Mouse (Mus musculus) intestine, embryonic 16.5 days (tissue): ENCODE data around the gene Prss54. TPM values are rescaled to one million over a fixed set of nuclear protein-coding genes. Genes with fewer than 3 reads are reported as not detected.

ENCODE experiments used
- ATAC-seq: fragments of 200-750 bp; cut with Nextera tagmentation; 2 replicates; pipeline ENCODE4 v1.8.0; 2017; ENCODE audit warnings: moderate TSS enrichment, moderate library complexity
- H3K27ac ChIP-seq: fragments of 300-500 bp; sonication (generic); 2 replicates; pipeline ENCODE4 v1.5.1; 2014; ENCODE audit warnings: mild to moderate bottlenecking, low read length
- H3K27me3 ChIP-seq: fragments of 300-500 bp; sonication (generic); replicated peaks from 2 replicates; pipeline ENCODE4 v1.6.1; 2014; ENCODE audit warnings: low read length, control low read depth, mixed read lengths; ENCODE audit not compliant: control insufficient read depth, insufficient read depth
- H3K36me3 ChIP-seq: fragments of 300-500 bp; sonication (generic); 2 replicates; pipeline ENCODE4 v1.6.1; 2014; ENCODE audit warnings: low read length, control low read depth; ENCODE audit not compliant: control insufficient read depth, insufficient read depth
- H3K4me1 ChIP-seq: fragments of 300-500 bp; sonication (generic); 2 replicates; pipeline ENCODE4 v1.6.1; 2014; ENCODE audit warnings: low read length, control low read depth, mixed read lengths; ENCODE audit not compliant: control insufficient read depth, insufficient read depth
- H3K4me2 ChIP-seq: fragments of 300-500 bp; sonication (generic); 2 replicates; pipeline ENCODE4 v1.6.1; 2014; ENCODE audit warnings: low read depth, low read length, control low read depth
- H3K4me3 ChIP-seq: fragments of 300-500 bp; sonication (generic); 2 replicates; pipeline ENCODE4 v1.5.1; 2014; ENCODE audit warnings: mild to moderate bottlenecking, low read length
- H3K9ac ChIP-seq: fragments of 300-500 bp; sonication (generic); 2 replicates; pipeline ENCODE4 v1.6.1; 2014; ENCODE audit warnings: low read depth, low read length
- H3K9me3 ChIP-seq: fragments of 300-500 bp; sonication (generic); 2 replicates; pipeline ENCODE4 v1.6.1; 2016; ENCODE audit warnings: low read length, control low read depth; ENCODE audit not compliant: control insufficient read depth
- WGBS: fragments of 180-500 bp; shearing (Covaris S2); extraction: QIAGEN DNeasy Blood & Tissue Kit; methylation state at CpG from one replicate; pipeline ENCODE4 v1.1.7; 2014; 5-methylcytosine and 5-hydroxymethylcytosine counted together
- polyA plus RNA-seq: library from polyadenylated mRNA; unstranded; fragments of >200 nt; fragmentation: Nextera tagmentation; extraction: Ambion mirVana; gene quantifications from 2 replicates; pipeline ENCODE4 v1.2.1, GENCODE M21; 2015

Prss54 gene
- polyA plus RNA-seq, 1 experiment from 2014 or later = not detected

DNA sequence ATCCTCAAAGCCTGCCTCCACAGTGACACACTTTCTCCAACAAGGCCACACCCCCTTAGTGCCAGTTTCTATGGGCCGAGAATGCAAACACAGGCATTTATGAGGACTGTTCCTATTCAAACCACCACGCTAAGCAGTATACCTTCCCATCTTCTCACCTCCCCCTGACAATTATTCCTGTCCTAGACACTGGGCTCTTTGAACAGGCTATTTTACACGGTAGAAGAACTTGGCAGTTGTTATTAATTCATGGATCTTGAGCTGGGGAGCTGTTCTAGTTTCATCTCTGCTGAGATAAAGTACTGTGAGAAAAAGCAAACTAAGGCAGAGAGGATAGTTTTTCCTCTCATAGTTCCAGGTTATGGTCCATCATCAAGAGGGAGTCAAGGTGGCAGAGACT lies 33.1 kb downstream of the Prss54 start:
- H3K9ac ChIP-seq = no peak overlapping the region
- WGBS = 79% methylated on average over 3 of the region's 3 CpGs
- no peaks in the 10 kb centered on the region for H3K9me3 ChIP-seq
- no peak overlapping the region for H3K4me3 ChIP-seq
- no peaks in the 10 kb centered on the region for H3K4me1 ChIP-seq
- H3K36me3 ChIP-seq = no peaks in the 10 kb centered on the region
- no peak overlapping the region for H3K4me2 ChIP-seq
- no peak overlapping the region for H3K27ac ChIP-seq
- H3K27me3 ChIP-seq = no peaks in the 10 kb centered on the region
- no peak for ATAC-seq

GRCm38 (mm10) chr8:95542191-95542590 lies 33.9 kb downstream of the Prss54 start:
- Histone ChIP-seq H3K27me3 (no peaks in the 10 kb centered on the region), H3K4me3 (no peak overlapping the region), H3K4me1 (no peaks in the 10 kb centered on the region), H3K4me2 (no peak overlapping the region), H3K36me3 (no peaks in the 10 kb centered on the region), H3K9me3 (no peaks in the 10 kb centered on the region), H3K27ac (no peak overlapping the region), H3K9ac (no peak overlapping the region)
- no peak for ATAC-seq
- 85% methylated on average over 6 of the region's 6 CpGs for WGBS

DNA sequence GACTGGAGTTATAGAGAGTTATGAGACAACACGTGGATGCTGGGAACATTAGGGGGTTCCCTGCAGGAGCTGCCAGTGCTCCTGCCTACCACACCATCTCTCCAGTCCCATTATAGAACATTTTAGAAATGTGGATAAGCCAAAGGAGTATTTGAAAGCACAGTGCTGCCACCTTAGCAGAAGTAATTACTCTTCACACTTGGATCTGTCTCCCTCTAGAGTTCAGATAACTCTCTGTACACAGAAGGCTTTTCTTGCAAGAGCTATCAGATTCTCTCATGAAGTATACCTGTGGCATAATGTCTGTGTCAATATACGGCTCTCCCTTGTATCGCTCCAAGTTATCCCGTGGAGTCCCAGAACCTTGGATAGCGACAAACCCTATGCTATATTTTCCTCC lies 36.7 kb downstream of the Prss54 start:
- no peak overlapping the region for H3K4me2 ChIP-seq
- H3K4me1 ChIP-seq = no peaks in the 10 kb centered on the region
- H3K27ac ChIP-seq = no peak overlapping the region
- no peak for ATAC-seq
- 67% methylated on average over 5 of the region's 5 CpGs for WGBS
- H3K36me3 ChIP-seq = no peaks in the 10 kb centered on the region
- no peak overlapping the region for H3K9ac ChIP-seq
- no peaks in the 10 kb centered on the region for H3K9me3 ChIP-seq
- no peak overlapping the region for H3K4me3 ChIP-seq
- H3K27me3 ChIP-seq = no peaks in the 10 kb centered on the region

- H3K4me2 ChIP-seq = peak within 1 kb of the TSS; percentile 83
- WGBS = 8% methylated on average over 33 of the region's 33 CpGs
- peaks cover 9% of the 10 kb centered on the region; the same call in 1 of the 2 replicates for H3K4me1 ChIP-seq
- H3K9me3 ChIP-seq = no peaks in the 10 kb centered on the region
- peak; percentile 92 for ATAC-seq
- no peak within 1 kb of the TSS for H3K27ac ChIP-seq
- no peaks in the 10 kb centered on the region for H3K36me3 ChIP-seq
- peak within 1 kb of the TSS; percentile 60; the same call in 1 of the 2 replicates for H3K9ac ChIP-seq
- peak within 1 kb of the TSS; percentile 51 for H3K4me3 ChIP-seq
- H3K27me3 ChIP-seq = no peaks in the 10 kb centered on the region
Observed at GRCm38 (mm10) chr8:95533584-95534387, 42.4 kb downstream of the Prss54 start, which contains the start of gene Ccdc113. TSS of gene Ccdc113 (plus strand) at chr8:95534085.

DNA sequence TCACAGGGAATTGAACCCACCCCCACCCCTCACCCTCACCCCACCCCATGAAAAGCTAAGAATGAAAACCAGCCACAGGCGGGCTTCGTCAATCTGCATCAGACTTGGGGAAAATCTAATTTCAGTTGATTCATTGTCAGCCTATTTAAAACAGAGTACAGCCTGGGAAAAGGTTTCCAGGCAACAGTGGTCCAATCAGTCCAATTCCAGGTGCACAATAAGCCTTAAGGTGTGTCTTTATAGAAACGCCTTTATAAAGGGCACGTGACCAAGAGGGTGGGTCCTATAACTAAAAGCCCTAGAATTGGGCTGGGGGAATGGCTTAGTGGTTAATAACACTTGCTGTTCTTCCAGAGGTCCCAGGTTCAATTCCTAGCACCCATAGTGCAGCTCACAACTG lies 43.9 kb downstream of the Prss54 start:
- WGBS = 57% methylated on average over 4 of the region's 4 CpGs
- no peak overlapping the region for H3K9ac ChIP-seq

DNA sequence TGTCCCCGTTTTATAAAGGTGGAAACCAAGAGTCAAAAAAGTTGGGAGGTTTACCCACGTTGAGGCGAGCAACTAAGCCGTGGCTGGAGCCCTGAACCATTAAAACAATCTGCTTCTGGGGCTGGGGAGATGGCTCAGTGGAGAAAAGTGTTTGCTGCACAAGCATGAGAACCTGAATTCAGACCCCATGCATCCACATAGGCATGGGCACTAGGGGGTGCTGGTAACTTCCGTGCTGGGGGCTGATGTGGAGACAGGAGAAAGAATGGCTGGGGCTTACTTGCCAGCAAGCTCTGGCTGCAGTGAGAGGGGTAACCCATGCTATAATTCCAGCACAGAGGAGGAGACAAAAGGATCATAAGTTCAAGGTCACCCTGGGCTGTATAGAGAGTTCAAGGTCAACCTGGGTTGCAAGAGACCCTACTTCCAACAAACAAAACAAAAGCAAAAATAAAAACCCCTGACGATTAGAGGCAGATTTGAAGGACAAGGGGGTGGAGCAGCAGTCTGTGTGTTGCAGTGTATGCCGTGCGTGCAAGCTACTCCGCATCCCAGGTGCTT lies 47.3 kb downstream of the Prss54 start:
- no peaks in the 10 kb centered on the region for H3K27me3 ChIP-seq
- H3K4me3 ChIP-seq = no peak overlapping the region
- ATAC-seq = no peak
- no peak overlapping the region for H3K4me2 ChIP-seq
- no peak overlapping the region for H3K27ac ChIP-seq
- 0 out of 2 replicates have a peak, but pooled peaks cover 3% of the 10 kb centered on the region for H3K9me3 ChIP-seq
- peaks cover 3% of the 10 kb centered on the region; the same call in 1 of the 2 replicates for H3K4me1 ChIP-seq
- WGBS = 65% methylated on average over 9 of the region's 9 CpGs
- no peaks in the 10 kb centered on the region for H3K36me3 ChIP-seq
- no peak overlapping the region for H3K9ac ChIP-seq

More for the DNA sequence above, 43.9 kb downstream of the Prss54 start:
- Histone ChIP-seq H3K36me3 (no peaks in the 10 kb centered on the region), H3K4me2 (no peak overlapping the region), H3K27ac (no peak overlapping the region), H3K27me3 (no peaks in the 10 kb centered on the region), H3K4me1 (peaks cover 9% of the 10 kb centered on the region; the same call in 1 of the 2 replicates), H3K9me3 (no peaks in the 10 kb centered on the region), H3K4me3 (no peak overlapping the region)
- ATAC-seq = no peak

GRCm38 (mm10) chr8:95528194-95528593 lies 47.9 kb downstream of the Prss54 start:
- H3K27ac ChIP-seq = no peak overlapping the region
- ATAC-seq = no peak
- no peak overlapping the region for H3K4me2 ChIP-seq
- H3K27me3 ChIP-seq = no peaks in the 10 kb centered on the region
- H3K4me3 ChIP-seq = no peak overlapping the region
- H3K4me1 ChIP-seq = no peaks in the 10 kb centered on the region
- 0 out of 2 replicates have a peak, but pooled peaks cover 5% of the 10 kb centered on the region for H3K9me3 ChIP-seq
- H3K36me3 ChIP-seq = no peaks in the 10 kb centered on the region
- WGBS = 85% methylated on average over 10 of the region's 10 CpGs
- H3K9ac ChIP-seq = no peak overlapping the region

DNA sequence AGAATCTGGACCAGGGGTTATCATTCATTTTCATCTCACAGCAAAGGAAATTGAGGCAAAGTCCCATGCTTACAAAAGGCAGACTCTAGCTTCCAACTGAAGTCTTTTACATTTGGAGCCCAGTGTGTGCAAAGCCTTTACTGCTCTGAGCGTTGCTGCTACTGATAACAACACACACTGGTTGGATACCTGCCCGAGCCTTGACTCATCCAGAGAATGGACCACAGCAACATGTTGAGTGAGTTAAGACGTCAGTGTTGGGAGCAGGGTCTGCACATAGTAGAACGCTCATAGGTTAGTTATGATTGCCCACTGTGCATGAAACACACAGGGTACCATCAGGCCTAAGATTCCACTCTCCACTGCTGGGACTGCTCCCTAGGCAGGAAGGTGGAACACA lies 52.1 kb downstream of the Prss54 start:
- H3K27ac ChIP-seq = no peak overlapping the region
- H3K9ac ChIP-seq = no peak overlapping the region
- ATAC-seq = no peak
- H3K27me3 ChIP-seq = no peaks in the 10 kb centered on the region
- no peaks in the 10 kb centered on the region for H3K4me1 ChIP-seq
- 92% methylated on average over 4 of the region's 4 CpGs for WGBS
- H3K9me3 ChIP-seq = 0 out of 2 replicates have a peak, but pooled peaks cover 5% of the 10 kb centered on the region
- H3K4me2 ChIP-seq = no peak overlapping the region
- no peak overlapping the region for H3K4me3 ChIP-seq
- H3K36me3 ChIP-seq = no peaks in the 10 kb centered on the region

GRCm38 (mm10) chr8:95516928-95517327 lies 59.2 kb downstream of the Prss54 start:
- no peak overlapping the region for H3K4me3 ChIP-seq
- no peaks in the 10 kb centered on the region for H3K9me3 ChIP-seq
- H3K36me3 ChIP-seq = no peaks in the 10 kb centered on the region
- no peaks in the 10 kb centered on the region for H3K4me1 ChIP-seq
- no peaks in the 10 kb centered on the region for H3K27me3 ChIP-seq
- no peak overlapping the region for H3K9ac ChIP-seq
- H3K27ac ChIP-seq = no peak overlapping the region
- no peak for ATAC-seq
- no peak overlapping the region for H3K4me2 ChIP-seq
- 88% methylated on average over 6 of the region's 6 CpGs for WGBS
